Mouse (Mus musculus): Measurements from ENCODE around the gene Phb.
A peak's percentile ranks its signal among the peaks of the same experiment; 100 is the strongest.

The Phb gene

DNA sequence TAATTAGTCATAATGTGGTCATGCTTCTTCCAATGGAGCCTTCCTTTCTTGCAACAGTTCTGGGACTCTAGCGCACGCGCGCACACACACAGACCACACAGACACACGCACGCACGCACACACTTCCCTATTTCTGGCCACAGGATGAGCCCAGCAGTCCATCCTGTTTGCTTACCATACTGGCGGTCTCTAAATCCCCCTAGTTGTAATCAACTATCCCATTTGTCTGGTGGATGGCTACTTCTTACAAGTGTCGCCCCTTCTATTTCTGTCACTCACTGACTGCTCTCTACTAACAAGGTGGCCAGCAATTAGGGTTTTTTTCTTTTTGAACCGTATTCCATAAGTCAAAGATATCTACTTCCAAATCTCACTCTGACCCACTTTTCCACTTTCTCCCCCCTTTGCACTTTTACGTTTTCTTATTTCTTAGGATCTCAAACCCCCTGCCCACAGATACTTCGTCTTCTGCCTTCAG is 45.4 kb downstream of the Phb start:
- DNase-seq (ENCODE audit: low spot score in 2 of 2), result peak in 1 of 2 experiments; percentile 21

DNA sequence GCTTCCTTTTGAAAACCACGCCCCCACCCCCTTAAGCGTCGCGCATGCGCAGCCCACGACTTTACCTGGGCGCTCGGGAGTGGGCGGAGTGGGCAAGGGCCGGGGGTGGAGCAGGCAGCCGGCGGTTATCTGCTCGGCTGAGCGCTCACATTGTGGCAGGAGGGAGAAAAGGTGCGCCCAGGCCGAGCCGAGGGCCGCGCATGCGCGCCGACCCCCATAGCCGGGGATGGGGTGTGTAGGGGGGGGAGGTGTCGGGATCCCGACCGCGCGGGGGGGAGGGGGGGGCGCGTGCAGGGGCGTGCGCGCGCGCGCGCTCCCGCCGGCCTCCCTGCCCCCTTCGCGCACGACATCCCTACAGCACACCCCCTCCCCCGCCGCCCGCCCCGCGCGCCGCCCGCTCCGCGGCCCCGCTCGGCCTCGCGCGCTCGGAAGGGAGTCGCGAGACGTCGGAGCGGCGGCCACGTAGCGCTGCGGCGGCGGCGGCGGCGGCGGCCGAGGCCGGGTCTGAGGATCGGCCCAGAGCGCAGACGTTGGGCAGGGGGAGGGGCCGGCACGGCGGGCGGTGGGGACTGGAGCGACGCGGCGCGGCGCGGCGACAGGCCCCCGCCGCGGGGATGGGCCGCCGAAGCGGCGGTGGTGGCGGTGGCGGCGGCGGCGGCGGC is 45.9 kb downstream of the Phb start, which contains the start of gene Zfp652:
Gene Zfp652, plus strand, starts transcription at position 111 of the 662 bp plus-strand sequence.
- peak; percentile 67 to 69 for DNase-seq (ENCODE audit: low spot score in 2 of 2)

DNA sequence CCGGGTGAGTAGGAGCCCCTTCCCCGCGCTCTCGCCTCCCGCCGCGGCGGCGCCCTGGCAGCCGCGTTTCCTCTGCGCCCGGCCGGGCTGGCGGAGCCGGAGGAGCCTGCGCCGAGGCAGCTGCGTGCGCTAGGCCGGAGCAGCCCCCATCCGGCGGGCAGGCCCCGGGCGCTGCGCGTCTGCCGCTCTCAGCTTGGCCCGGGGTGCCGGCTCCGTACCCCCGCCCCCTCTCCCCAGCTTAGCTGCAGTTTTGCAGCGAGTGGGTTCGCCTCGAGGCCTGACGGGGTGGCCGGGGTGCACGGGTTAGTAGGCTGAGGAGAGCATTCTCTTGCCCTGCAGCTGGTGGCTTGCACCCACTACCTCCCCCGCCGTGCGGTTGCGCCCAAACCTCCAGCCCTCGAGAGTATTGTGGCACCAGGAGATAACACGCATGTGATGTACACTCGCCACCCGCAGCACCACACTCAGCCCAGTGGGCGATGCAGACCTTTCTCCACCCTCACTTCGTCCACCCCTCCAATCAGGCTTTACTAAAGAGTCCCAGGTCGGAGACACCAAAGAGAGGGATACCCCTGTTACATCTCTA is 46.6 kb downstream of the Phb start:
- peak; percentile 38 to 41 for DNase-seq (ENCODE audit: low spot score in 2 of 2)

DNA sequence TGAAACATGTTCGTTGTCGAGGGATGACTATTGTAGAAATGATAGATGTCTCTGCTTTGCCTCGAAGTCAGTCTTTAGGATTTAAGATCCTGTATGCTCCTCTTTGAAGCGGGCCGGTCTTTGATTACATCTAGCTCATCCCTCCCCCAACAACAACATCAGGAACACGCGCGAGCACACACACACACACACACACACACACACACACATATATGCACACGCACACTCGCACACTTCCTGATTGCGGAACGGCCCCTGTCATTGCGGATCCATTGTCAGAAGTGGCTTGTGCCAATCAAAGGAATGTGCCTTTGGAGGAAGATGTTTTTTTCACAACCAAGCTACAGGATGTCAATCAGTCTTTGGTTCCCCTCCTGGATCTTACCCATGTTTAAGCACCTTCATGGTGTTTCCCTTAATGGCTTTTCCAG is 47.1 kb downstream of the Phb start:
- DNase-seq (ENCODE audit: low spot score in 2 of 2), result no peak

DNA sequence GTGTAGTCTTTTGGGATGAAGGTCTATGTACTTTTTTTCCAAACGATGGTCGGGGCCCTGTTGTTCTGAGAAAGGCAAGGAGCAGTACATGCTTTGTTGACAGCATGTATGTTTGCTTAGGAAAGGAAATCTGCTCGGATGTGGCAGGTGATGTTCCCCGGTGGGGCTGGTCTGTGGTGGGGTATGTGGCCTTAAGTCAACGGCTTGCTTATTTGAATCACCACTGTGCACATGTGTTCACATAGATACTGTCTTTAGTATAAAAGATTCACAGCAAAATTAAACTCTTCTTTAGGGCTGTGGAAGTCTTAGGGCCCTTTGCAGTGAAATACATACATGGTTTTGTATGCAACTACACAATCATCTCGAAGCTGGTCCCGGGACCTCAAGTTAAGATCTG is 47.7 kb downstream of the Phb start:
- DNase-seq (ENCODE audit: low spot score in 2 of 2), result no peak

DNA sequence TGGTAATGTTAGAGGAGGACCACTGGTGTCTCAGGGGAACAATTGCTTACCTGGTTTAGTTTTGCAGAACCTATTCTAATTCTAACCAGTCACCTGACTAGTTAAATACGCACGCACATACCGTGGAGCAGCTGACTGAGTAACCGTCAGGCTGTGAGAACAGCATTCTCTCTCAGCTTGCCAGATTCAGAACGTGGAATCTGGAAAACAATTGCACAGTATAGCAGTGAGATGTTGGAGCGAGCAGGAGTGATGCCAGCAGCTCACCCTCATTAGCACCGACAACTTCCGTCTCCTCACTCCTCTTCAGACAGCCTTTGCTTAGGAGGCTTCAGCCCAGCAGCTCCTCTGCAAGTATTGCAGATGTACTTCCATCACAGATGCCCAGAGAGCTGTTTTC is 49.4 kb downstream of the Phb start:
- DNase-seq (ENCODE audit: low spot score in 2 of 2), result peak in 1 of 2 experiments; percentile 11

DNA sequence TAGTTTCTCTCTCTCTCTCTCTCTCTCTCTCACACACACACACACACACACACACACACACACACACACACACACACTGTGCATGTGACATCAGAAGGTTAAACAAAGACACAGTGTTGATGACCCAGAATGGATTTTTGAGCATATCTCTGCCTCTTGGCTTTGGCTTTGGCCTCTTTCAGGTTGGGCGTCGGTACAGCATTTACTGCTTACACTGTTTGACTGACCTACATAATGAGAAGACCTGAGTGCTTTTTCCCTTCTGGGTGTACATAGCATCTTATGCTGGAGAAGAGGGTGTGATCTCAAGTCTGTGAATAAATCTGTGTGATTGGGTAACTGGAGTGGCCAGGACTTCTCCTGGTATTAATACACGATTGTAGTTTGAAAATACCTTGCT is 52.6 kb downstream of the Phb start:
- no peak for DNase-seq (ENCODE audit: low spot score in 2 of 2)

DNA sequence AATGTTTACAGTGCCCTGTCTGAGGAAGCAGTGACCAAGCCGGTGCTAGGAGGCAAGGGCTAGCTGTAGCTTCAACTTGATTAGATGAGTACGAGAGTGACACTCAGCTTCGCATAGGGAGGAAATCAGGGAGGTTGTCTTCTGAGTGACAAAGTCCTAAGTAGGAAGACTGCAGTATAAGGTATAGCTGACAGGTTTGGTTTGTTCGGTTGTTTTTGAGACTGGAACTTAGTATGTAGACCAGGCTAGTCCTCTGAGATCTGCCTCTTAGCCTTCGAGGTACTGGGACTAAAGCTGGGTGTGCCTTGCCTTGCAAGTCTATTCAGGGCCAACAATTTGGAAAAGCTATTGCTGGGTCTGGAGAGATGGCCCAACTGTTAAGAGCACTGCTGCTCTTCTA is 56.5 kb downstream of the Phb start, which contains the start of gene B130006D01Rik:
Gene B130006D01Rik, plus strand, starts transcription at position 301 of the 400 bp plus-strand sequence.
- no peak for DNase-seq (ENCODE audit: low spot score in 2 of 2)

DNA sequence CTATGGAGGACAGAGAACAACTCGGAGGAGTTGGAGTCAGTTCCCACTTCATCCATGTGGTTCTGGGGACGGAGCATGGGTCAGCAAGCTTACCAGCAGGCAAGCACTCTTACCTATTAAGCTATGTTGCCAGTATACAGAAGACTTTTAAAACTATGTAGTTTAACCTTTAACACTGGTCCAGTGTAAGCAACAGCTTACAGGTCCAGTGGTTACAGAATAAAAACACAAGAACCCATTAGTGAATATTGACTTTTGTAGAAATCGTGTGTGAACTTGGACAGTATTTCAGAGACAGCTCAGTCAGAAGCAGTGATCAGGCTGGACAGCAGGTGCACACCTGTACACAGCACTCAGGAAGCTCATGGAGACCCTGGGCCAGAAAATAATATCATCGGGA is 57.7 kb downstream of the Phb start:
- no peak for DNase-seq (ENCODE audit: low spot score in 2 of 2)

DNA sequence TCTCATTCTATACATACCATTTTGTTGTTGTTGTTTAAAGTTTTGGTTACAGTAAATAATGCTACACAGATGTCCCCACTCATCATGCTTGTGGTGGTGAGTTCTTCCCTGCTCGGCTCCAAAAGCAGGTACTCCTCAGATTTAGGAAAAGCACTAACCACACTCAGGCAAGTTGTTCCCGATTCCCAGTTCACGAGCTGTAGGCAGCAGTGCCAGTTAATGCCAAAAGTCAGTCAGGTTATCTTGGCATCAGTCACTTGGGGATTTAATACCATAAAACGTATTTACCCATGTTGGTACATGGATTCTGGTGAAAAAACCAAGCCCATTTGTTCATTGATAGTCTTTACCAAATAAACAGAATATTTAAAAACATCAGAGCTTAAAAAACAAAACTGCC is 59.4 kb downstream of the Phb start:
- no peak for DNase-seq (ENCODE audit: low spot score in 2 of 2)

DNA sequence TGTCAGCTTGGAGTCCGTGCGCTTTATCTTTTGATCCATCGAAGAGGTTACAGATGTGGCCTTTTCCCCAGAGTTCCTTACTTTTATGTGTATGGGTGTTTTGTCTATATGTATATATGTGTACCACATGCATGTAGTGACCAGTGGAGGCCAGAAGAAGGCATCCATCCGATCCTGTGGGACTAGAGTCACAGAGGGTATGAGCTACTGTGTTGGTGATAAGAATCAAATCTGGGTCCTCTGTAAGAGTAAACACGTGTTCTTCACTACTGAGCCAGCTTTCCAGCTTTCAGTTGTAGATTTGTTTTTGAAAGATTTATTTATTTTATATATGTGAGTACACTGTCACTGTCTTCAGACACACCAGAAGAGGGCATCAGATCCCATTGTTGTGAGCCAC is 61.2 kb downstream of the Phb start:
- no peak for DNase-seq (ENCODE audit: low spot score in 2 of 2)

DNA sequence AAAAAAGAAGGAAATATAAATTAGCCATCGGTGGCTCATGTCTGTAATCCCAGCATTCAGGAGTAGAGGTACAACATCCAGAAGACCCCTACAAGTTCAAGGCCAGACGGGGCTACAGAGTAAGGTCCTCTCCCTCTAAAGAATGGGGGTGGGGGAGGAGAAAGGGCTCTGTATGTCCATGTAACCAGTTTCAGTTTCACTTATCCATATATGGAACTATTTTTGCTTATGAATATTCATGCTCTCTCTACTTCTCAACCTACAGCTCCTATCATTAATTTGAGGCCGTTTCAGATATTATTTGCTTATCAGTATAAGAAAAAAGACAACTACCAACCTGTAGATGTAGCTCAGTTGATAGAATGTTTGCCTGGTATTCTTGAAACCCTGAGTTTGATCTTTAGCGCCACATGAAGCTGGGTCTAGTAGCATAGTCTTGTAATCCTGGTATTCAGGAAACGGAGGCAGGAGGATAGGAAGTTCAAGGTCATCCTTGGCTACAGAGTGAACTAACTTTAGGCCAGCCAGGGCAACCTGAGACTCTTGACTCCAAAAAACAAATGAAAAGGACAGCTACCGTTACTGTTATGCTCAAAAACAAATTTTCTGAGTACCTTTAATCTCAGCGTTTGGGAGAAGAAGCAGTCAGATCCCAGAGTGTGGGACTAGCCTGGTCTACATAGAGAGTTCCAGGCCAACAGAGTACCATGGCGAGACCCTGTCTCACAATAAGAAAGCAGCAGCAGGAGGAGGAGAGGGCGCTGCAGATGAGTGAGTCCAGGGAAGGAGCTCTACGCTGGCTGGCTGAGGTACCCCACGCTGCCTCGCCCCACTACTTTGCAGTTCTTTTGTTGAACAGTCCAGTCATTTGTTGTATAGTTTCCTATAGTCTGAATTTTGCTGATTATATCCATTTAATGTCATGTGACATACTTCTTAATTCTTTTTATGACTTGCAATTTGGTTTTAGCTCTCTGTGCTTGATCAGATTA is 62.5 kb downstream of the Phb start:
- no peak for DNase-seq (ENCODE audit: low spot score in 2 of 2)

All from right cerebral cortex, postnatal 36 days (tissue).